Mouse (Mus musculus) midbrain, embryonic 16.5 days (tissue): ENCODE measurements at regions not wholly inside any gene's neighbourhood (a gene's known extent, or its start where the extent isn't known, plus 50 kb on each side); places are given as distances from the start of the nearest gene placed in this dataset.

Experiments used
- ATAC-seq: fragments of 200-750 bp; cut with Nextera tagmentation; 2 replicates; pipeline ENCODE4 v1.8.0; 2017; ENCODE audit warnings: moderate TSS enrichment
- H3K27ac ChIP-seq: fragments of 300-500 bp; sonication (generic); 2 replicates; pipeline ENCODE4 v1.5.1; 2014; ENCODE audit warnings: mild to moderate bottlenecking, low read length, mixed read lengths
- H3K27me3 ChIP-seq: fragments of 300-500 bp; sonication (generic); 2 replicates; pipeline ENCODE4 v1.6.1; 2014; ENCODE audit warnings: low read depth, low read length, mixed read lengths; ENCODE audit not compliant: control insufficient read depth, insufficient read depth
- H3K36me3 ChIP-seq: fragments of 300-500 bp; sonication (generic); 2 replicates; pipeline ENCODE4 v1.6.1; 2014; ENCODE audit warnings: mild to moderate bottlenecking, low read length, moderate library complexity, mixed read lengths; ENCODE audit not compliant: control insufficient read depth, insufficient read depth
- H3K4me1 ChIP-seq: fragments of 300-500 bp; sonication (generic); 2 replicates; pipeline ENCODE4 v1.6.1; 2014; ENCODE audit warnings: mild to moderate bottlenecking, low read length, mixed read lengths; ENCODE audit not compliant: control insufficient read depth, insufficient read depth
- H3K4me2 ChIP-seq: fragments of 300-500 bp; sonication (generic); 2 replicates; pipeline ENCODE4 v1.6.1; 2014; ENCODE audit warnings: mild to moderate bottlenecking, low read length, mixed read lengths
- H3K4me3 ChIP-seq: fragments of 300-500 bp; sonication (generic); 2 replicates; pipeline ENCODE4 v1.5.1; 2014; ENCODE audit warnings: low read depth, mild to moderate bottlenecking, low read length, moderate library complexity, mixed read lengths
- H3K9ac ChIP-seq: fragments of 300-500 bp; sonication (generic); 2 replicates; pipeline ENCODE4 v1.6.1; 2014; ENCODE audit warnings: low read depth, low read length, mixed read lengths
- H3K9me3 ChIP-seq: fragments of 300-500 bp; sonication (generic); replicated peaks from 2 replicates; pipeline ENCODE4 v1.6.1; 2014; ENCODE audit warnings: mild to moderate bottlenecking, low read length, mixed read lengths; ENCODE audit not compliant: control insufficient read depth, poor library complexity, severe bottlenecking
- WGBS: fragments of 180-500 bp; shearing (Covaris S2); extraction: QIAGEN DNeasy Blood & Tissue Kit; methylation state at CpG from one replicate; pipeline ENCODE4 v1.1.7; 2014; 5-methylcytosine and 5-hydroxymethylcytosine counted together

GRCm38 (mm10) chr3:16846785-16847520, 840.7 kb upstream of the Gm5150 start:
- H3K27ac ChIP-seq, result peak overlapping the region; percentile 49
- no peak for ATAC-seq
- H3K4me3 ChIP-seq, result no peak overlapping the region
- no peak overlapping the region for H3K4me2 ChIP-seq
- H3K9me3 ChIP-seq, result no peaks in the 10 kb centered on the region
- H3K36me3 ChIP-seq, result no peaks in the 10 kb centered on the region
- peaks cover 7% of the 10 kb centered on the region for H3K4me1 ChIP-seq
- H3K27me3 ChIP-seq, result no peaks in the 10 kb centered on the region
- no peak overlapping the region for H3K9ac ChIP-seq
- 19% methylated on average over 4 of the region's 4 CpGs for WGBS

GRCm38 (mm10) chr3:16820536-16820935, 814.3 kb upstream of the Gm5150 start:
- H3K27ac ChIP-seq, result peak overlapping the region; percentile 79

GRCm38 (mm10) chr3:16819218-16820122, 813.2 kb upstream of the Gm5150 start:
- Histone ChIP-seq H3K4me3 (peak overlapping the region; percentile 6; the same call in 1 of the 2 replicates), H3K9me3 (no peaks in the 10 kb centered on the region), H3K27me3 (no peaks in the 10 kb centered on the region), H3K4me1 (0 out of 2 replicates have a peak, but pooled peaks cover 8% of the 10 kb centered on the region), H3K36me3 (no peaks in the 10 kb centered on the region), H3K9ac (peak overlapping the region; percentile 63), H3K27ac (peak overlapping the region; percentile 89), H3K4me2 (peak overlapping the region; percentile 49)
- WGBS, result 35% methylated on average over 4 of the region's 4 CpGs
- peak; percentile 92 for ATAC-seq

More at GRCm38 (mm10) chr3:16820536-16820935, 814.3 kb upstream of the Gm5150 start:
- 0 out of 2 replicates have a peak, but pooled peaks cover 8% of the 10 kb centered on the region for H3K4me1 ChIP-seq
- no peak for ATAC-seq
- H3K36me3 ChIP-seq, result no peaks in the 10 kb centered on the region
- H3K9me3 ChIP-seq, result no peaks in the 10 kb centered on the region
- WGBS, result 33% methylated on average over 6 of the region's 6 CpGs
- H3K27me3 ChIP-seq, result no peaks in the 10 kb centered on the region
- H3K4me3 ChIP-seq, result no peak overlapping the region
- H3K9ac ChIP-seq, result no peak overlapping the region
- H3K4me2 ChIP-seq, result peak overlapping the region; percentile 28

- no peaks in the 10 kb centered on the region for H3K36me3 ChIP-seq
- no peak overlapping the region for H3K9ac ChIP-seq
- H3K27me3 ChIP-seq, result no peaks in the 10 kb centered on the region
- H3K4me3 ChIP-seq, result no peak overlapping the region
- H3K4me1 ChIP-seq, result peaks cover 8% of the 10 kb centered on the region; the same call in 1 of the 2 replicates
- H3K4me2 ChIP-seq, result no peak overlapping the region
- no peaks in the 10 kb centered on the region for H3K9me3 ChIP-seq
- ATAC-seq, result peak; percentile 49; the same call in 1 of the 2 replicates
- H3K27ac ChIP-seq, result no peak overlapping the region
- 8% methylated on average over 2 of the region's 2 CpGs for WGBS
These were observed 810.6 kb upstream of the Gm5150 start for GRCm38 (mm10) chr3:16816814-16817213.

GRCm38 (mm10) chr3:16816101-16816500, 809.9 kb upstream of the Gm5150 start:
- no peak overlapping the region for H3K9ac ChIP-seq
- peak overlapping the region; percentile 76 for H3K27ac ChIP-seq
- H3K27me3 ChIP-seq, result no peaks in the 10 kb centered on the region
- no peak overlapping the region for H3K4me3 ChIP-seq
- H3K4me1 ChIP-seq, result peaks cover 9% of the 10 kb centered on the region; the same call in 1 of the 2 replicates
- 70% methylated on average over 3 of the region's 3 CpGs for WGBS
- no peaks in the 10 kb centered on the region for H3K9me3 ChIP-seq
- H3K36me3 ChIP-seq, result no peaks in the 10 kb centered on the region
- no peak for ATAC-seq
- H3K4me2 ChIP-seq, result no peak overlapping the region; the same call in 1 of the 2 replicates

GRCm38 (mm10) chr3:16810878-16811611, 804.8 kb upstream of the Gm5150 start:
- Histone ChIP-seq H3K36me3 (no peaks in the 10 kb centered on the region), H3K9ac (no peak overlapping the region), H3K9me3 (no peaks in the 10 kb centered on the region), H3K27ac (0 out of 2 replicates have a peak overlapping the region, but pooled peaks have one; percentile 13), H3K27me3 (no peaks in the 10 kb centered on the region), H3K4me2 (no peak overlapping the region), H3K4me1 (peaks cover 3% of the 10 kb centered on the region), H3K4me3 (no peak overlapping the region)
- no peak for ATAC-seq
- 38% methylated on average over 3 of the region's 3 CpGs for WGBS

GRCm38 (mm10) chr3:16803603-16804002, 797.4 kb upstream of the Gm5150 start:
- Histone ChIP-seq H3K9ac (no peak overlapping the region), H3K27ac (no peak overlapping the region), H3K9me3 (no peaks in the 10 kb centered on the region), H3K36me3 (no peaks in the 10 kb centered on the region), H3K4me1 (no peaks in the 10 kb centered on the region), H3K4me3 (no peak overlapping the region), H3K27me3 (no peaks in the 10 kb centered on the region), H3K4me2 (no peak overlapping the region)
- peak; percentile 71 for ATAC-seq
